Mouse (Mus musculus): ENCODE results near the gene Rasal3. TPM values are rescaled to one million over a fixed set of nuclear protein-coding genes. Genes with fewer than 3 reads are reported as not detected.

Rasal3 gene
- total and polyA plus RNA-seq, 3 experiments = 0.70 to 4.2 (median 0.98) TPM

DNA sequence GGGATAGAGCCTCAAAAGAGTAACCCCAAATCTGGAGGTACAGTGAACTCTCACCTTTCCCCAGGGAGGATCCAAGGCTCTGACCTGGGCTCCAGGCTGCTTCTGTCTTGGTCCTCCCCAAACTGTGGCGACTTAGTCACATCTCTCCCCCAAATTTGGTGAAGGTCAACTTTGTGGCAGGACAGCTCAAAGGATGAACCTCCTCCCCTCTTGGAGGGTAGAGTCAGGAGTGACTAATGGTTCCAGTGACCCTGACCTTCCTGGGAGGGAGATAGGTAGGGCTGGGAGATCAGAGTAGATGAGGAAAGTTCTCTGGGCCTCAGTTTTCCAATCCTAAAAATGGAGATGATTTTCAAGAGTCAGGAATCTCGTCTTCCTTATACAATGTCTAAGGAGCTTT, 24.6 kb downstream of the Rasal3 start:
- WGBS = 91% methylated on average over 2 of the region's 2 CpGs
- Histone ChIP-seq H3K4me1 (ENCODE audit: control insufficient read depth, insufficient read depth, low read length) (peaks cover 4% of the 10 kb centered on the region; the same call in 1 of the 2 replicates), H3K9ac (ENCODE audit: low read depth, low read length) (no peak overlapping the region), H3K27ac (no peak overlapping the region), H3K79me2 (replicated peaks; ENCODE audit: control insufficient read depth, insufficient read depth, low read length) (no peaks in the 10 kb centered on the region), H3K4me3 (no peak overlapping the region), H3K27me3 (ENCODE audit: control insufficient read depth, insufficient read depth, low read length) (no peaks in the 10 kb centered on the region), H3K36me3 (ENCODE audit: control insufficient read depth, insufficient read depth, low read length) (no peaks in the 10 kb centered on the region)
- intact Hi-C loops (cut with DNase I) = loop anchor here (1.0 kb wide), 1 partner anchor 10 kb away; no protein-coding TSS in a partner anchor
- no peak for DNase-seq
- no peak for TF ChIP-seq POLR2A (IDR thresholded peaks at IDR 0.05; ENCODE audit: insufficient read depth, low read depth, low read length)
- TF ChIP-seq CTCF (IDR thresholded peaks at IDR 0.05) = no peak
- TF ChIP-seq EP300 (IDR thresholded peaks at IDR 0.05; ENCODE audit: insufficient read depth, low read depth, low read length) = no peak

DNA sequence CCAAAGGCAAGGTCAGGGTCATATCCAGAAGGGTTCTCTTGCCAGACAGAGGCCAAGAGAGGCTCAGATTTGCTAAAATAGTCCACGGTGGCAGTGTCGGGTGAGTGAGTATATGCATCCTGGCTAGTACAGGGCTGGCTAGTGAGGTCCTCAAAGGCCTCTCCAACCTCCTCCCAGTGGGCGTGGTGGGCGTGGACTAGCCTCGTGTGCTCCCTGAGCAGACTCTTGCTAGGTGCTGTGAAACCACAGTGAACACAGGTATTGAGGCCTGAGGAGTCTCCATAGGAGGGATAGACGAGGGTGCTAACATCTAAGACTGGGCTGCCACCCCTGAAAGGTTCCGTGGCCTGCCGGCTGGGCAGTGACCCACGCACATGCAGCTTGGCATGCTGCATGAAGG, 26.2 kb downstream of the Rasal3 start:
- Histone ChIP-seq H3K27ac (no peak overlapping the region), H3K4me1 (ENCODE audit: control insufficient read depth, insufficient read depth, low read length) (peaks cover 2% of the 10 kb centered on the region; the same call in 1 of the 2 replicates), H3K36me3 (ENCODE audit: control insufficient read depth, insufficient read depth, low read length) (no peaks in the 10 kb centered on the region), H3K4me3 (no peak overlapping the region), H3K27me3 (ENCODE audit: control insufficient read depth, insufficient read depth, low read length) (no peaks in the 10 kb centered on the region), H3K9ac (ENCODE audit: low read depth, low read length) (no peak overlapping the region), H3K79me2 (replicated peaks; ENCODE audit: control insufficient read depth, insufficient read depth, low read length) (no peaks in the 10 kb centered on the region)
- TF ChIP-seq EP300 (IDR thresholded peaks at IDR 0.05; ENCODE audit: insufficient read depth, low read depth, low read length) = 0 out of 2 replicates have a peak, but pooled peaks have one; percentile 23
- TF ChIP-seq POLR2A (IDR thresholded peaks at IDR 0.05; ENCODE audit: insufficient read depth, low read depth, low read length) = no peak
- DNase-seq = no peak
- intact Hi-C loops (cut with DNase I) = no loop called here
- 55% methylated on average over 9 of the region's 9 CpGs for WGBS

- no peak for DNase-seq
- intact Hi-C loops (cut with DNase I) = no loop called here
- Histone ChIP-seq H3K4me1 (ENCODE audit: control insufficient read depth, insufficient read depth, low read length) (peaks cover 2% of the 10 kb centered on the region; the same call in 1 of the 2 replicates), H3K79me2 (replicated peaks; ENCODE audit: control insufficient read depth, insufficient read depth, low read length) (no peaks in the 10 kb centered on the region), H3K4me3 (no peak overlapping the region), H3K27me3 (ENCODE audit: control insufficient read depth, insufficient read depth, low read length) (no peaks in the 10 kb centered on the region), H3K36me3 (ENCODE audit: control insufficient read depth, insufficient read depth, low read length) (no peaks in the 10 kb centered on the region), H3K9ac (ENCODE audit: low read depth, low read length) (no peak overlapping the region), H3K27ac (no peak overlapping the region)
- WGBS = 84% methylated on average over 15 of the region's 15 CpGs
- no peak for TF ChIP-seq POLR2A (IDR thresholded peaks at IDR 0.05; ENCODE audit: insufficient read depth, low read depth, low read length)
- TF ChIP-seq CTCF (IDR thresholded peaks at IDR 0.05) = no peak
Measured at GRCm38 (mm10) chr17:32376475-32376874, 26.9 kb downstream of the Rasal3 start.

- intact Hi-C loops (cut with DNase I) = loop anchor here (1.0 kb wide), 1 partner anchor 9 kb away; no protein-coding TSS in a partner anchor
- no peaks in the 10 kb centered on the region for H3K36me3 ChIP-seq (ENCODE audit: control insufficient read depth, insufficient read depth, low read length)
- H3K79me2 ChIP-seq (replicated peaks; ENCODE audit: control insufficient read depth, insufficient read depth, low read length) = no peaks in the 10 kb centered on the region
- peaks cover 1% of the 10 kb centered on the region; the same call in 1 of the 2 replicates for H3K4me1 ChIP-seq (ENCODE audit: control insufficient read depth, insufficient read depth, low read length)
- H3K9ac ChIP-seq (ENCODE audit: low read depth, low read length) = no peak overlapping the region
- no peak overlapping the region for H3K27ac ChIP-seq
- no peak for TF ChIP-seq POLR2A (IDR thresholded peaks at IDR 0.05; ENCODE audit: insufficient read depth, low read depth, low read length)
- WGBS = 41% methylated on average over 12 of the region's 17 CpGs
- H3K4me3 ChIP-seq = no peak overlapping the region
- no peaks in the 10 kb centered on the region for H3K27me3 ChIP-seq (ENCODE audit: control insufficient read depth, insufficient read depth, low read length)
- no peak for DNase-seq
Measured at GRCm38 (mm10) chr17:32368991-32369578, 34.3 kb downstream of the Rasal3 start.

GRCm38 (mm10) chr17:32367706-32368105, 35.7 kb downstream of the Rasal3 start:
- intact Hi-C loops (cut with DNase I) = loop anchor here (1.0 kb wide), 1 partner anchor 11 kb away; no protein-coding TSS in a partner anchor

GRCm38 (mm10) chr17:32365296-32365695, 38.1 kb downstream of the Rasal3 start:
- no peaks in the 10 kb centered on the region; the same call in 1 of the 2 replicates for H3K36me3 ChIP-seq (ENCODE audit: control insufficient read depth, insufficient read depth, low read length)
- no peak overlapping the region for H3K9ac ChIP-seq (ENCODE audit: low read depth, low read length)
- H3K4me3 ChIP-seq = no peak overlapping the region
- TF ChIP-seq EP300 (IDR thresholded peaks at IDR 0.05; ENCODE audit: insufficient read depth, low read depth, low read length) (no peak), CTCF (IDR thresholded peaks at IDR 0.05) (no peak), POLR2A (IDR thresholded peaks at IDR 0.05; ENCODE audit: insufficient read depth, low read depth, low read length) (no peak)
- intact Hi-C loops (cut with DNase I) = loop anchor here (2.0 kb wide), 1 partner anchor 22 kb away; no protein-coding TSS in a partner anchor
- no peaks in the 10 kb centered on the region for H3K27me3 ChIP-seq (ENCODE audit: control insufficient read depth, insufficient read depth, low read length)
- peaks cover 4% of the 10 kb centered on the region; the same call in 1 of the 2 replicates for H3K79me2 ChIP-seq (replicated peaks; ENCODE audit: control insufficient read depth, insufficient read depth, low read length)
- H3K4me1 ChIP-seq (ENCODE audit: control insufficient read depth, insufficient read depth, low read length) = peaks cover 7% of the 10 kb centered on the region
- no peak for DNase-seq
- H3K27ac ChIP-seq = no peak overlapping the region
- 53% methylated on average over 1 of the region's 1 CpGs for WGBS

More at GRCm38 (mm10) chr17:32367706-32368105, 35.7 kb downstream of the Rasal3 start:
- 91% methylated on average over 11 of the region's 11 CpGs for WGBS
- Histone ChIP-seq H3K79me2 (replicated peaks; ENCODE audit: control insufficient read depth, insufficient read depth, low read length) (0 out of 2 replicates have a peak, but pooled peaks cover 2% of the 10 kb centered on the region), H3K27ac (no peak overlapping the region), H3K27me3 (ENCODE audit: control insufficient read depth, insufficient read depth, low read length) (no peaks in the 10 kb centered on the region), H3K4me1 (ENCODE audit: control insufficient read depth, insufficient read depth, low read length) (peaks cover 6% of the 10 kb centered on the region), H3K36me3 (ENCODE audit: control insufficient read depth, insufficient read depth, low read length) (no peaks in the 10 kb centered on the region), H3K4me3 (no peak overlapping the region), H3K9ac (ENCODE audit: low read depth, low read length) (no peak overlapping the region)
- TF ChIP-seq CTCF (IDR thresholded peaks at IDR 0.05) = no peak
- TF ChIP-seq EP300 (IDR thresholded peaks at IDR 0.05; ENCODE audit: insufficient read depth, low read depth, low read length) = no peak
- TF ChIP-seq POLR2A (IDR thresholded peaks at IDR 0.05; ENCODE audit: insufficient read depth, low read depth, low read length) = no peak
- no peak for DNase-seq

Data from heart, adult 2 months (tissue).